Mouse (Mus musculus) heart, adult 9 months (tissue): ENCODE results near the gene Tmprss11c.
"Not testable (repeated sequence)": the region's sequence is repeated elsewhere in the genome, so short reads cannot be mapped to it uniquely, and the experiment has no call there.

Experiments used
- DNase-seq, 2 experiments: peaks; one replicate each; pipeline ENCODE4 v3.0.0; 2022; ENCODE audit warnings: low spot score in 2 of 2

Tmprss11c gene

GRCm38 (mm10) chr5:86289208-86289607 is at the start of gene Tmprss11c:
TSS of gene Tmprss11c (minus strand) at chr5:86289308.
- DNase-seq: no peak

GRCm38 (mm10) chr5:86318018-86318956 is 29.2 kb upstream of the Tmprss11c start:
- DNase-seq: not testable (repeated sequence)

GRCm38 (mm10) chr5:86306116-86306515 is 17.0 kb upstream of the Tmprss11c start:
- DNase-seq: no peak

- DNase-seq: no peak
Observed at GRCm38 (mm10) chr5:86303877-86304276, 14.8 kb upstream of the Tmprss11c start.

GRCm38 (mm10) chr5:86246559-86246958 is 42.5 kb downstream of the Tmprss11c start:
- DNase-seq: no peak

- DNase-seq: no peak
Observed at GRCm38 (mm10) chr5:86244880-86245279, 44.2 kb downstream of the Tmprss11c start.

- DNase-seq: no peak
Observed at GRCm38 (mm10) chr5:86244275-86244674, 44.8 kb downstream of the Tmprss11c start.

- no peak for DNase-seq
Observed at GRCm38 (mm10) chr5:86227156-86227853, 61.8 kb downstream of the Tmprss11c start.

- DNase-seq: no peak
Observed at GRCm38 (mm10) chr5:86197801-86198200, 91.3 kb downstream of the Tmprss11c start, which contains the start of gene Gnrhr. TSS of gene Gnrhr (minus strand) at chr5:86197901.

GRCm38 (mm10) chr5:86191356-86191755 is 97.8 kb downstream of the Tmprss11c start:
- peak; percentile 18 to 43 for DNase-seq

GRCm38 (mm10) chr5:86190770-86191169 is 98.3 kb downstream of the Tmprss11c start:
- DNase-seq: peak in 1 of 2 experiments; percentile 14

GRCm38 (mm10) chr5:86190290-86190689 is 98.8 kb downstream of the Tmprss11c start:
- peak; percentile 3 to 14 for DNase-seq

- DNase-seq: no peak
Observed at GRCm38 (mm10) chr5:86187441-86187840, 101.7 kb downstream of the Tmprss11c start.
